Mouse (Mus musculus): Measurements from ENCODE around the gene Mlx.

Mlx gene

GRCm38 (mm10) chr11:101064462-101064861, 22.6 kb upstream of the Mlx start:
- in situ Hi-C loops (cut with MboI; ENCODE audit: low sequenced_read_pairs): loop anchor here (10.0 kb wide), 1 partner anchor 170 kb away; no protein-coding TSS in a partner anchor

GRCm38 (mm10) chr11:101065002-101065401, 22.1 kb upstream of the Mlx start:
- in situ Hi-C loops (cut with MboI; ENCODE audit: low sequenced_read_pairs): loop anchor here (10.0 kb wide), 1 partner anchor 170 kb away; no protein-coding TSS in a partner anchor

- in situ Hi-C loops (cut with MboI; ENCODE audit: low sequenced_read_pairs): loop anchor here (10.0 kb wide), 1 partner anchor 172 kb away; no protein-coding TSS in a partner anchor
Measured at GRCm38 (mm10) chr11:101066549-101067412, 20.3 kb upstream of the Mlx start.

- in situ Hi-C loops (cut with MboI; ENCODE audit: low sequenced_read_pairs): loop anchor here (10.0 kb wide), 1 partner anchor 175 kb away; no protein-coding TSS in a partner anchor
Measured at GRCm38 (mm10) chr11:101069391-101070188, 17.5 kb upstream of the Mlx start, which contains the start of gene Naglu. Gene Naglu, plus strand, starts transcription at chr11:101070012.

GRCm38 (mm10) chr11:101070189-101070527, 16.9 kb upstream of the Mlx start:
- in situ Hi-C loops (cut with MboI; ENCODE audit: low sequenced_read_pairs): no loop called here

GRCm38 (mm10) chr11:101070987-101071386, 16.1 kb upstream of the Mlx start:
- in situ Hi-C loops (cut with MboI; ENCODE audit: low sequenced_read_pairs): no loop called here

GRCm38 (mm10) chr11:101071810-101072428, 15.2 kb upstream of the Mlx start:
- in situ Hi-C loops (cut with MboI; ENCODE audit: low sequenced_read_pairs): no loop called here

- in situ Hi-C loops (cut with MboI; ENCODE audit: low sequenced_read_pairs): no loop called here
Measured at GRCm38 (mm10) chr11:101078121-101078520, 9.0 kb upstream of the Mlx start, which contains the start of gene Hsd17b1. Gene Hsd17b1, plus strand, starts transcription at chr11:101078411.

- in situ Hi-C loops (cut with MboI; ENCODE audit: low sequenced_read_pairs): no loop called here
Measured at GRCm38 (mm10) chr11:101079746-101080145, 7.3 kb upstream of the Mlx start.

- in situ Hi-C loops (cut with MboI; ENCODE audit: low sequenced_read_pairs): no loop called here
Measured at GRCm38 (mm10) chr11:101080421-101080820, 6.7 kb upstream of the Mlx start.

- in situ Hi-C loops (cut with MboI; ENCODE audit: low sequenced_read_pairs): no loop called here
Measured at GRCm38 (mm10) chr11:101081659-101082058, 5.4 kb upstream of the Mlx start.

- in situ Hi-C loops (cut with MboI; ENCODE audit: low sequenced_read_pairs): no loop called here
Measured at GRCm38 (mm10) chr11:101082208-101083082, 4.6 kb upstream of the Mlx start, which contains the start of gene Coasy. Gene Coasy, plus strand, starts transcription at chr11:101082565.

- in situ Hi-C loops (cut with MboI; ENCODE audit: low sequenced_read_pairs): no loop called here
Measured at GRCm38 (mm10) chr11:101083083-101083697, 3.9 kb upstream of the Mlx start.

GRCm38 (mm10) chr11:101084246-101084645, 2.8 kb upstream of the Mlx start:
- in situ Hi-C loops (cut with MboI; ENCODE audit: low sequenced_read_pairs): no loop called here

GRCm38 (mm10) chr11:101084811-101085210, 2.3 kb upstream of the Mlx start:
- in situ Hi-C loops (cut with MboI; ENCODE audit: low sequenced_read_pairs): no loop called here

- in situ Hi-C loops (cut with MboI; ENCODE audit: low sequenced_read_pairs): no loop called here
Measured at GRCm38 (mm10) chr11:101085617-101086322, 1.3 kb upstream of the Mlx start.

- in situ Hi-C loops (cut with MboI; ENCODE audit: low sequenced_read_pairs): no loop called here
Measured at GRCm38 (mm10) chr11:101086323-101086674, 778 bp upstream of the Mlx start.

- in situ Hi-C loops (cut with MboI; ENCODE audit: low sequenced_read_pairs): no loop called here
Measured at GRCm38 (mm10) chr11:101087682-101088055, 592 bp downstream of the Mlx start.

- in situ Hi-C loops (cut with MboI; ENCODE audit: low sequenced_read_pairs): no loop called here
Measured at GRCm38 (mm10) chr11:101089931-101090330, 2.9 kb downstream of the Mlx start.
